Mouse (Mus musculus): Measurements from ENCODE around the gene Scamp4.

DNA sequence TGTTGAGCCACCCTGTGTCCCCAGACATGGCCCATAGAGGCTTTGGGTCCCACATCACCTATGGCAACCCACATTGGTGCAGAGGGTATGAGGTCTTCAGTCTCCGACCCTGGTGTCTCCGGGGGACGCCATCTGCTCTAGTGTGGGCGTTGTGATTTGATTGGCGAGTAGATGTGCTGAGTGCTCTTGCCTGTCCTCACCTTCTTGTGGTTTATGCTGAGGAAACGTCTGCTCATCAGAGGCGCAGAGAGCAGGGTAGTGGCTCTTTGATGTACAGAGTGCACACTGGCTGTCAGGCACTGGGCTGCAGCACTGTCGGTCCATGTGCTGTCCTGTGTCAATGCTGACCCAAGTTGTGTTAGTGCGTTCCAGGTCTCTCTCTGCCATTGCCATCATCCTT is 26.3 kb downstream of the Scamp4 start:
- TF ChIP-seq CTCF (conservative IDR thresholded peaks at IDR 0.05; ENCODE audit: insufficient read depth, insufficient read length, low read depth, low read length) = no peak
- TF ChIP-seq POLR2A (IDR thresholded peaks at IDR 0.05; ENCODE audit: low read depth, low read length) = no peak
